Mouse (Mus musculus) bone marrow, adult 2 months (tissue): ENCODE data around the gene Arhgap15.

ENCODE experiments used
- CTCF ChIP-seq: fragments of 200-500 bp; IDR thresholded peaks from 2 replicates; pipeline ENCODE4 v1.5.1; 2011; ENCODE audit warnings: low read length, control low read depth; ENCODE audit not compliant: control insufficient read depth, insufficient read depth
- POLR2A ChIP-seq: fragments of 200-500 bp; IDR thresholded peaks from 2 replicates; pipeline ENCODE4 v1.6.1; 2011; ENCODE audit warnings: low read depth, mild to moderate bottlenecking, control low read depth, low read length, borderline replicate concordance; ENCODE audit not compliant: control insufficient read depth

- TF ChIP-seq CTCF = no peak
- TF ChIP-seq POLR2A = no peak
These were observed 597.6 kb downstream of the Arhgap15 start for GRCm38 (mm10) chr2:44346184-44346583.
